Mouse (Mus musculus) retina, embryonic 14.5 days (tissue): ENCODE measurements around the gene Fzd10.

Experiments
- DNase-seq: peaks from one replicate; pipeline ENCODE4 v3.0.0-alpha.2; 2015; ENCODE audit warnings: low spot score

Fzd10 gene

GRCm38 (mm10) chr5:128600072-128601021 lies at the start of gene Fzd10:
Gene Fzd10, plus strand, starts transcription at chr5:128600844.
- peak; percentile 80 for DNase-seq

GRCm38 (mm10) chr5:128551448-128551847 lies 49.2 kb upstream of the Fzd10 start:
- DNase-seq: no peak

- peak; percentile 39 for DNase-seq
These were observed 48.3 kb upstream of the Fzd10 start for GRCm38 (mm10) chr5:128552136-128552890.

- no peak for DNase-seq
These were observed 42.5 kb upstream of the Fzd10 start for GRCm38 (mm10) chr5:128558126-128558525.

- DNase-seq: peak; percentile 29
These were observed 33.3 kb upstream of the Fzd10 start for GRCm38 (mm10) chr5:128567313-128567712.

- no peak for DNase-seq
These were observed 31.7 kb upstream of the Fzd10 start for GRCm38 (mm10) chr5:128568970-128569369.

- no peak for DNase-seq
These were observed 30.6 kb upstream of the Fzd10 start for GRCm38 (mm10) chr5:128570091-128570490.

- DNase-seq: no peak
These were observed 29.8 kb upstream of the Fzd10 start for GRCm38 (mm10) chr5:128570848-128571247.

GRCm38 (mm10) chr5:128571706-128572105 lies 28.9 kb upstream of the Fzd10 start:
- DNase-seq: no peak

- no peak for DNase-seq
These were observed 24.6 kb upstream of the Fzd10 start for GRCm38 (mm10) chr5:128575997-128576579.

- DNase-seq: no peak
These were observed 21.5 kb upstream of the Fzd10 start for GRCm38 (mm10) chr5:128579047-128579650.

- DNase-seq: no peak
These were observed 19.7 kb upstream of the Fzd10 start for GRCm38 (mm10) chr5:128580931-128581330.

- DNase-seq: peak; percentile 50
These were observed 19.1 kb upstream of the Fzd10 start for GRCm38 (mm10) chr5:128581516-128581921.

- no peak for DNase-seq
These were observed 11.4 kb upstream of the Fzd10 start for GRCm38 (mm10) chr5:128589231-128589630.

- no peak for DNase-seq
These were observed 7.2 kb upstream of the Fzd10 start for GRCm38 (mm10) chr5:128593446-128593845.

- peak; percentile 64 for DNase-seq
These were observed 3.8 kb upstream of the Fzd10 start for GRCm38 (mm10) chr5:128596813-128597212.

- no peak for DNase-seq
These were observed 3.3 kb upstream of the Fzd10 start for GRCm38 (mm10) chr5:128597381-128597780.

GRCm38 (mm10) chr5:128598191-128598720 lies 2.4 kb upstream of the Fzd10 start:
- no peak for DNase-seq

GRCm38 (mm10) chr5:128598760-128599364 lies 1.8 kb upstream of the Fzd10 start:
- DNase-seq: no peak

GRCm38 (mm10) chr5:128599365-128600071 lies 1.1 kb upstream of the Fzd10 start:
- DNase-seq: peak; percentile 55
